Mouse (Mus musculus): ENCODE data around the gene Rps6kl1.

The Rps6kl1 gene

GRCm38 (mm10) chr12:85092214-85092613 lies 58.9 kb downstream of the Rps6kl1 start:
- in situ Hi-C loops (cut with MboI; ENCODE audit: low pct_unique_long_range_greater_than_20kb in 1 of 2, low sequenced_read_pairs in 2 of 2, unreplicated experiment in 1 of 2): no loop called here

GRCm38 (mm10) chr12:85091190-85091589 lies 59.9 kb downstream of the Rps6kl1 start:
- in situ Hi-C loops (cut with MboI; ENCODE audit: low pct_unique_long_range_greater_than_20kb in 1 of 2, low sequenced_read_pairs in 2 of 2, unreplicated experiment in 1 of 2): no loop called here

GRCm38 (mm10) chr12:85087845-85088244 lies 63.2 kb downstream of the Rps6kl1 start:
- in situ Hi-C loops (cut with MboI; ENCODE audit: low pct_unique_long_range_greater_than_20kb in 1 of 2, low sequenced_read_pairs in 2 of 2, unreplicated experiment in 1 of 2): no loop called here
